Mouse (Mus musculus) gastrocnemius, adult 8-10 months (tissue): ENCODE measurements around the gene Prcd. TPM values are rescaled to one million over a fixed set of nuclear protein-coding genes. Genes with fewer than 3 reads are reported as not detected.
"Not testable (repeated sequence)": the region's sequence is repeated elsewhere in the genome, so short reads cannot be mapped to it uniquely, and the experiment has no call there.

Experiments
- DNase-seq, 2 experiments: peaks; one replicate each; pipeline ENCODE4 v3.0.0; 2022; ENCODE audit warnings: low spot score in 2 of 2
- total RNA-seq, 4 experiments: library from RNA; stranded (reverse); gene quantifications; 2 replicates each; pipeline ENCODE4 v1.2.4; 2022

The Prcd gene
- total RNA-seq, 4 experiments from 2014 or later: 0.29 to 0.51 TPM; not detected in 2

- peak in 1 of 2 experiments; percentile 64 for DNase-seq
Measured at GRCm38 (mm10) chr11:116648213-116648921, 5.0 kb upstream of the Prcd start.

GRCm38 (mm10) chr11:116648976-116649375 lies 4.4 kb upstream of the Prcd start:
- DNase-seq: no peak

GRCm38 (mm10) chr11:116649711-116650337 lies 3.5 kb upstream of the Prcd start:
- no peak for DNase-seq

- DNase-seq: no peak
Measured at GRCm38 (mm10) chr11:116650811-116651210, 2.5 kb upstream of the Prcd start.

- DNase-seq: no peak
Measured at GRCm38 (mm10) chr11:116651339-116651738, 2.0 kb upstream of the Prcd start.

- DNase-seq: no peak
Measured at GRCm38 (mm10) chr11:116652330-116653098, 820 bp upstream of the Prcd start.

- no peak for DNase-seq
Measured at GRCm38 (mm10) chr11:116653709-116654221, 431 bp downstream of the Prcd start.

- peak in 1 of 2 experiments; percentile 53 for DNase-seq
Measured at GRCm38 (mm10) chr11:116654255-116654821, 1.0 kb downstream of the Prcd start, which contains the start of gene Cygb. Cygb (minus strand) TSS chr11:116654313.

- DNase-seq: no peak
Measured at GRCm38 (mm10) chr11:116656348-116657191, 3.2 kb downstream of the Prcd start.

GRCm38 (mm10) chr11:116657311-116658223 lies 4.2 kb downstream of the Prcd start:
- peak; percentile 83 to 91 for DNase-seq

- DNase-seq: no peak
Measured at GRCm38 (mm10) chr11:116658238-116658637, 4.9 kb downstream of the Prcd start.

- DNase-seq: no peak
Measured at GRCm38 (mm10) chr11:116659027-116659621, 5.8 kb downstream of the Prcd start.

- no peak for DNase-seq
Measured at GRCm38 (mm10) chr11:116660181-116660580, 6.8 kb downstream of the Prcd start.

GRCm38 (mm10) chr11:116661291-116661947 lies 8.1 kb downstream of the Prcd start:
- no peak for DNase-seq

- peak in 1 of 2 experiments; percentile 56 for DNase-seq
Measured at GRCm38 (mm10) chr11:116661948-116662377, 8.6 kb downstream of the Prcd start.

- DNase-seq: no peak
Measured at GRCm38 (mm10) chr11:116665289-116665688, 12.0 kb downstream of the Prcd start.

- DNase-seq: no peak
Measured at GRCm38 (mm10) chr11:116666566-116666965, 13.2 kb downstream of the Prcd start.

GRCm38 (mm10) chr11:116667012-116667411 lies 13.7 kb downstream of the Prcd start:
- not testable (repeated sequence) for DNase-seq
